Mouse (Mus musculus) bone marrow macrophage, adult 2 months (primary cell): ENCODE measurements around the gene Gabbr2. TPM values are rescaled to one million over a fixed set of nuclear protein-coding genes. Genes with fewer than 3 reads are reported as not detected.
A peak's percentile ranks its signal among the peaks of the same experiment; 100 is the strongest.

Experiments used
- H3K27ac ChIP-seq: 2 replicates; pipeline ENCODE4 v1.5.1; 2012; ENCODE audit warnings: low read depth, low read length; ENCODE audit not compliant: insufficient read depth
- H3K4me1 ChIP-seq: 2 replicates; pipeline ENCODE4 v1.6.1; 2012; ENCODE audit warnings: low read length; ENCODE audit not compliant: control insufficient read depth, insufficient read depth
- H3K4me3 ChIP-seq: 2 replicates; pipeline ENCODE4 v1.5.1; 2012; ENCODE audit warnings: mild to moderate bottlenecking, low read length, moderate library complexity; ENCODE audit not compliant: insufficient read depth
- CTCF ChIP-seq: IDR thresholded peaks from 2 replicates; pipeline ENCODE4 v1.5.1; 2012; ENCODE audit warnings: low read depth, mild to moderate bottlenecking, low read length, moderate library complexity
- POLR2A ChIP-seq: IDR thresholded peaks from 2 replicates; pipeline ENCODE4 v1.6.1; 2012; ENCODE audit warnings: mild to moderate bottlenecking, low read depth, low read length, borderline replicate concordance
- polyA plus RNA-seq: library from polyadenylated mRNA; stranded (reverse); fragments of >200 nt; gene quantifications from 2 replicates; pipeline ENCODE4 v1.2.4, GENCODE M21; 2012; ENCODE audit not compliant: missing spikeins, insufficient read depth, insufficient read length

Gene Gabbr2
- polyA plus RNA-seq, 1 experiment, result 0.74 TPM

- no peak overlapping the region for H3K27ac ChIP-seq
- H3K4me3 ChIP-seq, result no peak overlapping the region
- TF ChIP-seq POLR2A (no peak), CTCF (no peak)
- H3K4me1 ChIP-seq, result no peaks in the 10 kb centered on the region
These were observed 93.9 kb downstream of the Gabbr2 start for GRCm38 (mm10) chr4:46897634-46898399.

DNA sequence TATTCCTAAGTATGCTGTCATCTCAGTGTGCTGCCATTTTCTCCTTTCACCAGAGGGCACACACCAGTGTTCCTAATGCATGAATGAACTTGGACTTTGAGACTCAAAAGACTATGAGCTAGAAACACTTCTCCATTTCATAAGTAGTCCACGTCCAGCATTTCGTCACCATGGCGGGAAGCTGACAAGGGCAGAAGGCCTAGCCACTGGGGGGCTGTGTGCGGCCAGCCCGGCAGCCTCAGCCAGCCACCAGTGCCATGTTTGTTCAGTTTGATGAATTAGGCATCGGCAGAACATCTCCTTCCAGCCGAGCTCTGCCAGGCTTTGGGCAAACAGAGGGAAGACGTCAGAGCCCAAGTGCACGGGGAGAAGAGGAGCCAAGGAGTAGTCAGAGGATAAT lies 97.5 kb downstream of the Gabbr2 start:
- H3K4me3 ChIP-seq, result no peak overlapping the region
- no peak overlapping the region for H3K27ac ChIP-seq
- no peaks in the 10 kb centered on the region for H3K4me1 ChIP-seq
- TF ChIP-seq POLR2A (no peak), CTCF (no peak)

- TF ChIP-seq CTCF (no peak), POLR2A (no peak)
- Histone ChIP-seq H3K4me1 (peaks cover 10% of the 10 kb centered on the region; the same call in 1 of the 2 replicates), H3K4me3 (no peak overlapping the region), H3K27ac (no peak overlapping the region)
These were observed 102.5 kb downstream of the Gabbr2 start for GRCm38 (mm10) chr4:46889175-46889574.

DNA sequence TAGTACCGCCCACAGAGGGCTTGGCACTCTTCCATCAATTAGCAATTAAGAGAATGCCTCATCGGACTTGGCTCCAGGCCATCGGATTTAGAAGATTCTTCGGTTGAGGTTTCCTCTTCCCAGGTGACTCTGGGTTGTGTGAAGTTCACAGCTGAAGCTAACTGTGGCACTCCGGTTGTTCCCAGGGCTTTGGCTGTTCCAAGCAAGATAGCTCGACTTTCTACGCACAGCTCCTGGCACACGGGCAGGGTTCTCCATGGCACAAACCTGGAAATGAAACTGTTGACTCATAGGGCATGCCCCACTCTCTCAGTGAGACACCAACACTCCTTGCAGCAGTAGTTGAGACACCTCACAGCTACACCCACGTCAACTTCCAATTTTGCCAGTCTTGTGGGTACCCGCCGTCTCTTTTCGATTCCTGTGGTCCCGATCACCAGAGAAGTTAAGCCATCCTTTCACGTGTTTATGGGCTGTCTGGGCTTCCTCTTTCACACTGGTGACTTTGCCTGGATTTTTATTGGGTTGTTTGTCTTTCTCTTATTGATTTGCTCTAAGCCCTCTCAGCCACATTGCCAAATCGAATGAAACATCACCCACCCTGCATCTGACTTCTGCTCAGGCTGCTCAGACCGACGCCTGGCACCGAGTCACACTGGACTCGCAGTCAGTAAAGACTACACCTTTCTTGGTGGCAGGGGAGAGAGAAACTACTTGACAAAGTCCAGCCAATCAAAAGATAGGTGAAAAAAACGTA lies 105.9 kb downstream of the Gabbr2 start:
- Histone ChIP-seq H3K4me3 (peak overlapping the region; percentile 9), H3K4me1 (peaks cover 13% of the 10 kb centered on the region; the same call in 1 of the 2 replicates), H3K27ac (no peak overlapping the region)
- TF ChIP-seq POLR2A, result no peak
- no peak for TF ChIP-seq CTCF

GRCm38 (mm10) chr4:46884132-46884531 lies 107.5 kb downstream of the Gabbr2 start:
- Histone ChIP-seq H3K4me1 (peaks cover 13% of the 10 kb centered on the region; the same call in 1 of the 2 replicates), H3K4me3 (no peak overlapping the region), H3K27ac (no peak overlapping the region)
- TF ChIP-seq POLR2A (no peak), CTCF (no peak)

- Histone ChIP-seq H3K4me1 (peaks cover 13% of the 10 kb centered on the region; the same call in 1 of the 2 replicates), H3K4me3 (no peak overlapping the region), H3K27ac (no peak overlapping the region)
- TF ChIP-seq POLR2A (no peak), CTCF (no peak)
These were observed 108.1 kb downstream of the Gabbr2 start for GRCm38 (mm10) chr4:46883546-46883945.

DNA sequence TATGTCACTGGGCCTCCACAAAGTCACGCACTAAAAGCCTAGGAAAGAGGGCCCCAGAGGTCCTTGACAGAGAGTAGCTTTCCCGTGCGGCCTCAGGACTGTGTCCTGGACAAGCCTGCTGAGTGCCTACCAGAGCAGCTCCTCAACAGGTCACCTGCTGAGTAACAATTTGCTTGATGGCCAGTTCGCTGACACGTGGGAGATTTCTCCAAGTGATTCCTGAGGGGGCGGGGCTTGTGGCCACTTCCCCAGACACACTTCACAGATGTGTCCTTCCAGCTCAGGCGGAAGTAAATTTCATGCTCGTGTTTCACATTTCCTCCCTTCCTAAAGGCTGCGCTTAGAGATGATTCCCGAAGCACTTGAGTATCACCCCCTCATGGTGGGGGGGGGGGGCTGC lies 108.6 kb downstream of the Gabbr2 start:
- Histone ChIP-seq H3K4me1 (peaks cover 13% of the 10 kb centered on the region; the same call in 1 of the 2 replicates), H3K27ac (no peak overlapping the region), H3K4me3 (no peak overlapping the region)
- TF ChIP-seq CTCF (no peak), POLR2A (no peak)

GRCm38 (mm10) chr4:46881271-46881670 lies 110.4 kb downstream of the Gabbr2 start:
- Histone ChIP-seq H3K4me1 (peaks cover 11% of the 10 kb centered on the region; the same call in 1 of the 2 replicates), H3K4me3 (no peak overlapping the region), H3K27ac (no peak overlapping the region)
- TF ChIP-seq POLR2A (no peak), CTCF (no peak)

- TF ChIP-seq CTCF, result no peak
- no peak for TF ChIP-seq POLR2A
- Histone ChIP-seq H3K4me1 (peaks cover 3% of the 10 kb centered on the region; the same call in 1 of the 2 replicates), H3K4me3 (no peak overlapping the region), H3K27ac (no peak overlapping the region)
These were observed 111.7 kb downstream of the Gabbr2 start for GRCm38 (mm10) chr4:46879943-46880342.

- H3K27ac ChIP-seq, result no peak overlapping the region
- TF ChIP-seq POLR2A (no peak), CTCF (no peak)
- H3K4me3 ChIP-seq, result no peak overlapping the region
- peaks cover 15% of the 10 kb centered on the region for H3K4me1 ChIP-seq
These were observed 118.9 kb downstream of the Gabbr2 start for GRCm38 (mm10) chr4:46872750-46873149.
